Mouse (Mus musculus) E14TG2a.4 (cell line): Measurements from ENCODE around the gene Fbxo28.

Experiments
- CTCF ChIP-seq: conservative IDR thresholded peaks from 2 replicates; pipeline ENCODE4 v1.5.1; 2014; ENCODE audit warnings: low read length
- POU5F1 ChIP-seq: IDR thresholded peaks from 2 replicates; pipeline ENCODE4 v1.6.1; 2014; ENCODE audit warnings: low read length, borderline replicate concordance

DNA sequence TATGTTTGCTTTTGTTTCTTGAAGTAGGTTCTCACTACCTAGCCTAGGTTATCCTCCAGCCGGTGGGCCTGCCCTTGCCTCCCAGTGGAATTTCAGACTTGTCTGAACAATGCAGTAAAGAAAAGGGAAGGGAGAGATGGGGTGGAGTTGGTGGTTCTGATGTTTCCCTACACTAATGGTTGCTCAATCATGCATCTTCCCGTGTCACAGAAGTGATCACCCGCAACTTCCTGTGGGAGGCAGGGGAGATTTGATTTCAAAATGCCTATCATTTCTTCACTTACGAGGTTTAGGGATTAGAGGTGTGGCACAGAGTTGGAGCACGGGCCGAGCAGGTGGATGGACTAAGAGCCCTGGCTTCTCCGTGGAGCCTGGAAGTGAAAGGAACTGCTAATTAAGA lies 58.2 kb downstream of the Fbxo28 start:
- TF ChIP-seq CTCF = no peak
- TF ChIP-seq POU5F1 = no peak
